Comparison of ENCODE assay signal across 8 mouse cellular contexts in the genomic region with DNA sequence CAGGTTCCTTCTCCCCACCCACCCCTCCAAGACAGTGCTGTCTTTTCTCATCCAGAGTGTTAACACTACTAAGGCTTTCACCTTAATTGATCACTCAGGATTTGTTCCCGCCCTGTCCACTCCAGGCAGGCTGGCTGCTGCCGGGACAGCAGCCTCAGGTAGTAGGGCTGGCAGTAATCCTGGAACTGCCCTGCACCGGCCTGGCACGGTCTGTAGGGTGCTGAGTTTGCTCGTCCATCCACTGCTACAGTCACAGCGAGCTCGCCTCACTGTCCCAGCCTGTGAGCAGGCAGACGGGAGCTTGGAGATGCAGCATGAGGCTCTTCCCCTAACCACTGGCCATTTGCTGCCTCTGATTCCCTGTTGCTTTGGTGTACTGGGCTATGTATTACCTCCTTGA.
"Had no signal": no experiment of that assay in that cellular context is flagged by ENCODE, and none has a peak within 500 bp of the region (broad histone marks: within the 10 kb centered on the region; RNA-seq: fewer than 3 reads in every experiment).

No protein-coding gene starts in this region.

- H3K4me2 ChIP-seq: liver, embryonic 11.5 days; midbrain, embryonic 12.5 days; neural tube, embryonic 13.5 days had no signal

- H3K4me1 ChIP-seq: limb, embryonic 10.5 days; midbrain, embryonic 12.5 days; neural tube, embryonic 13.5 days had no signal

- H3K4me3 ChIP-seq: limb, embryonic 10.5 days; midbrain, embryonic 12.5 days; neural tube, embryonic 13.5 days had no signal

- H3K27me3 ChIP-seq: midbrain, embryonic 12.5 days; neural tube, embryonic 13.5 days had no signal

- ATAC-seq: intestine, postnatal 0 days; midbrain, embryonic 16.5 days had no signal

- DNase-seq: right cerebral cortex, postnatal 14 days; thymus, postnatal 4 days had no signal

- H3K9ac ChIP-seq: midbrain, embryonic 12.5 days; neural tube, embryonic 13.5 days had no signal

- H3K27ac ChIP-seq: limb, embryonic 10.5 days; midbrain, embryonic 12.5 days; neural tube, embryonic 13.5 days had no signal

- H3K9me3 ChIP-seq: limb, embryonic 10.5 days; midbrain, embryonic 12.5 days; neural tube, embryonic 13.5 days had no signal
